Mouse (Mus musculus): Measurements from ENCODE around the gene Btg2.

DNA sequence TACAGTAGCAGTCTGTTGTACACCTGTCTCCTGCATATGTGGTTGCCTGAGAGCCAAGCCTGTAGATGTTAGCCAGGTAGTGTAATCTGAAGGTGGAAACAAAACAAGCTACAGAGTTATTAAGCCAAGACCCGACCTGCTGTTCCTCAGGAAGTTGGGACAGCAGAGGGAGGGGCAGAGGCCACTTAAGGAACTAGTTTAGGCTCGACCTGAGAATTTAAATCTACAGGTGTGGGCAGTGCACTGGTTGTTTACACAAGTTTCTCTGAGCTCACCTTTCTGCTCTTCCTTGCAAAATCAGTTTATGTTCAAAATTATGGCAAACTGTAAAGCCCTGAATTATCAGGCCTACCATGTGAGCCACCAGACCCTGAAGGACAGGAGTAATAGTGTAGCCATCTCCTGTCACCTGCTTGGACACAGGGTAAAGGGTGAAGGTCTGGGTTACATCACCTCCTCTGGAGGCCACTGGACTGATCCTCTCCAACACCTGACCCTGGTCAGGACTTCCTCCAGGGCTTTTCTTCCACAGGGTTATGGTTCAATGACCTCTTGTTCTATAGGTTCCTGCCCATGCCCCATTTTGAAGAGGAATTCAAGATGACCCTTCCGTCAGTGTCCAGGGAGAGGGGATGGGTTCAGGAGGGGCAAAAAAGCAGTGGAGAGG lies 27.0 kb upstream of the Btg2 start:
- TF ChIP-seq CTCF (IDR thresholded peaks at IDR 0.05; ENCODE audit: control insufficient read depth, insufficient read depth, low read length) (no peak), POLR2A (IDR thresholded peaks at IDR 0.05; ENCODE audit: borderline replicate concordance, control insufficient read depth, low read depth, low read length) (no peak)
